Mouse (Mus musculus) cerebellum, postnatal 36 days (tissue): ENCODE measurements around the gene Pqlc2.
A peak's percentile ranks its signal among the peaks of the same experiment; 100 is the strongest.

Experiments used
- DNase-seq, 2 experiments: peaks; one replicate each; pipeline ENCODE4 v3.0.0; 2021 to 2022; ENCODE audit warnings: mixed read lengths in 2 of 2

Gene Pqlc2

DNA sequence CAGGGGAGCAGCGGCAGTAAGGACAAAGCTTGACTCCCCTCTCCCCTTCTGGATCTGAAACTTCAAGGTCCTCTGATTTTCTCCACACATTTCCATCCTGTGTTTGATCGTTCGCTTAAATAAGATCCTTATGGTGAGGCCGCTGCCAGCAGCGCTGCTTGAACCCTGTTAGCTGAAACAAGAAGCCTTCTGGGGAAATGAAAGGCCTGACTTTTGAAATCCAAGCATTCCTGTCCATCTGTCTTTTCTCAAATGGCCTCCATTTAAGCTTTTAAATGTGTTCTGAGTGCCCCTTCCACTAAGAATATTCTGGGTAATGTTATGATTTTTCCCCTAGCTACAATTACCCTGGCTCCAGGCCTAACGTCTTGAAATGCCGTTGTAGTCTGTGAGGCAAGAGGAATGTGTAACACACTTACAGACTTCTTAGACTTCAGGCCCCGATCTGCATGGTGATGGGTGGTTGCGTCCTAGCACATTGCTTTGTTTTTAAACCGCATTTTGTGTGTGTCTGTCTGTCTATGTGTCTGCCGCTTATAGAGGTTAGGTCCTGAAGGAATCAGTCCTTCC, 51.1 kb downstream of the Pqlc2 start:
- no peak for DNase-seq

GRCm38 (mm10) chr4:139258621-139259301, 51.7 kb downstream of the Pqlc2 start:
- no peak for DNase-seq

DNA sequence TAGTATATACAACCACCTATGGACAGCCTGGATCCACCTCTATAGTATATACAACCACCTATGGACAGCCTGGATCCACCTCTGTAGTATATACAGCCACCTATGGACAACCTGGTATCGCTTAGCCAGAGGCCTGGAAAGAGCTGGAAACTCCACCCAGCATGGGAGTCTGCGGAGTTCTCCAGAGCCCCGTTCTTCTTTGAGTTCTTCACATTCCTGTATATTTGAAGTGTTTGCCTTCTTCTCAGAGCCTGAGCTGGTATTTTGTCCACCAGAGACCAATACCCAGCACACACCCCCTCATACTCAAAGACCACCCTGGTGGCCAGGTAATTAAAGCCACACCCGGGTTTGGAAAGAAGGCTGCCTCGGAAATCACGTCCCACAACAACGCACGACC, 53.8 kb downstream of the Pqlc2 start:
- no peak for DNase-seq

- no peak for DNase-seq
Observed at GRCm38 (mm10) chr4:139256146-139256545, 54.4 kb downstream of the Pqlc2 start.

- peak in 1 of 2 experiments; percentile 40 for DNase-seq
Observed at GRCm38 (mm10) chr4:139253206-139253605, 57.3 kb downstream of the Pqlc2 start.

- peak; percentile 81 for DNase-seq
Observed at GRCm38 (mm10) chr4:139252051-139252760, 58.3 kb downstream of the Pqlc2 start.

GRCm38 (mm10) chr4:139250886-139251285, 59.6 kb downstream of the Pqlc2 start:
- no peak for DNase-seq

GRCm38 (mm10) chr4:139250043-139250442, 60.5 kb downstream of the Pqlc2 start:
- no peak for DNase-seq

DNA sequence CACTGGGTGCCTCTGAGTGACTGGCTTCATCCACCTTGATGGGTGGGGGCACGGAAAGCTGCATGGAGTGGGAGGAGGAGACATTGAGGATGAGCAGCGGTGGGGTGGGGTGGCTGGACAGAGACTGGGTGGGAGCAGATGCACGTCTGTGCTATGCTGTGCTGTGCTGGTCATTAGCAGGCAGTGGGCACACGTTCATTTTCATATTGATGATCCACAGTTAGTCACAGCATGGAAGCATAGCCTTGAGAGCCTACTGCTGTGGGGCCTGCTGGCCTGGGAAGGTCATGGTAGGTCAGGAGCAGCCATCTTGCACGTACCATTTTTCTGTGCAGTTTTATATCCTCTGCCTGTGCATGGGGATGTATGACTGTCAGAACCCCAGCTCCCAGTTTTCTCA, 61.8 kb downstream of the Pqlc2 start:
- DNase-seq, result no peak

DNA sequence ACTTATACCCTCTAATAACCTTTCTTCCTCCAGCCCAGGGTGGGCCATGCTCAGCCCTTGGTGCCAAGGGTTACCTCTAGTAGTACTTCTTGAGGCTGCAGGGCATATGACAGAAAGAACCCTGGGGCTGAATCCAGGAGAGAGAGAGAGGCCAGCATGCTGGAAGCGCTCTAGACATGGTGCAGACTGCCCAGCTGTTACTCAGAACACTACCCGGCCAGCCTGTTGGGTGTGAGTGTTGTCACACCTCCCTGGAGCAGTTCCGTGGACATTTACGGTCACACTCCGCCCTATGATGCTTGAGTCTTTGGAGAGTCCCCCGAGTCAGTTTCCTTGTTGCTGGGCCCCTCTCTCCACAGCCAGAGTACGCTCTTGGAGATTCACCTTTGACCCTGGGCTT, 62.5 kb downstream of the Pqlc2 start:
- DNase-seq, result no peak

- no peak for DNase-seq
Observed at GRCm38 (mm10) chr4:139246130-139246877, 64.2 kb downstream of the Pqlc2 start.

- no peak for DNase-seq
Observed at GRCm38 (mm10) chr4:139245534-139245933, 65.0 kb downstream of the Pqlc2 start.

DNA sequence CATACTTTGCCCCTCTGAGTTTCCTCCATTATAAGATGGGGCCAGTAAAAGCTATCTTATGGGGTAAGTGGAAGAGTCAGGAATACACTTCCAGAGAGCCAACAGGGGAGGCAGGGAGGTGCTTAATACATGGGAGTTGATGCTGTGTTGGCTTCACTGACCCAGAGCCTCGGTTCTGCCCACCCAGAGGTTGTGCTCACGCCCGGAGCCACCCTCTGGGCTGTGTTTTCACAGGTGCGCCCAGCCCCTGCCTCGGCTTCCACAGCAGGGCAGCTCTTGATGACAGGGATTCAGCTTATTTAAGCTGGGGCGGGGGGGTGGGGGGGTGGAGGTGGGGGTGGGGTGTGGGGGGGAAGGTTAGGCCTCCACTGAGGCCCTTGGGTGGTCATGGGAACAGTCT, 65.7 kb downstream of the Pqlc2 start:
- DNase-seq, result no peak

- DNase-seq, result no peak
Observed at GRCm38 (mm10) chr4:139244176-139244575, 66.3 kb downstream of the Pqlc2 start.
